Mouse (Mus musculus) ovary, postnatal 10 days (tissue): ENCODE measurements around the gene Zbtb49.

Source experiments
- DNase-seq: peaks from one replicate; pipeline ENCODE4 v3.0.0; 2022; ENCODE audit warnings: low spot score

Gene Zbtb49

DNA sequence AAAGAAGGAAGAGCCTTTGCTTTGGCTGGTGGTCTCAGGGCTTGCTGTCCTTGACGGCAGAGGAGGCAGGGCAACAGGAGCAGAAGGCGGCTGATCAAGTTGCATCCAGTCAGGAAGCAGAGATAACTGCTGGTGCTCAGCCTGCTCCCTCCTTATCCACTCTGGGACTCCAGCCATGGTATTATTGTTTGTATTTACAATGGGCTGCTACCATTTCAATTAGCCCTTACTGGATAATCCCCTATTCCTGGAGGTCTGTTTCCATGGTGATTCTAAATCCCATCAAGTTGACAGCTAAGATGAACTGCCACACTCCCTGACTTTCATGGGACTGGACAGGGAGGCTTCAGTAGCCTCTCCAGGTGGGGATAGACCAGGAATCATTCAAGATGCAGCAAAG, 25.3 kb downstream of the Zbtb49 start:
- DNase-seq: no peak

DNA sequence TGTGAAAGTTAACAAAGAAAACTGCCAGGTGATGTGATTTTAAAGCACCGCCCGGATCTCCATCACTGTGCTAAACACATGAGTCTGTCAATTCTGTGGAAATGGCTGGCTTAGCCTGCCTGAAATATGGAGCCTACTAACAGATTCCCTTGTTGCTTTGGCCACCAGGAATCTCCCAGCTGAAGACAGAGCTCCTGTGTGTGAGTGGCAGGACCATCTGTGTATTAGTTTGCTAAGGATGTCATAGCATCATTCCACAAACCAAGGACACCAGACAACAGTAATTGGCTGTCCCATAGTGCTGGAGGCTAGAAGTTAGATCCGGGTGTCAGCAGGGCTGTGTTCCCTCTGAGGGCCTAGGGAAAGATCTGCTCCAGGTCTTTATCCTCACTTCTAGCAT, 29.4 kb downstream of the Zbtb49 start:
- no peak for DNase-seq

DNA sequence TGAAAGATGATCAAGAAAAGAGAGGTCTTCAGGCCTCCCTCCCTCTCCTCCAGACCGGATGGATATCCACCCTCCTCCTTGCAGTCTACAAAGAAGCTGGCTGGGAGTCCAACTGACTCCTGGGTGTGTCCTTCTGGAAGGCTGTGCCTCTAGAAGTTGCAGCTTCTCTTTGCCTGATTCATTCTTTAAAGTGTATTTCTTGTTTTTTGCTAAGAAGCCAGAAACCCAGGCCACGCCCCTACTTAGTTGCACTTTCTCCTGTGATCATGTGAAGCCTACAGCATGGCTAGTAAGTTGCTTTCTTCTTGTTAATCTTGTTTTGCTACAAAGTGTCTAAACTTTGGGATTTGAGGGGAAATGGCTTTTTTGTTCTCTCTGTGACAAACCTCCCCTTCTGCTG, 33.3 kb downstream of the Zbtb49 start:
- no peak for DNase-seq

DNA sequence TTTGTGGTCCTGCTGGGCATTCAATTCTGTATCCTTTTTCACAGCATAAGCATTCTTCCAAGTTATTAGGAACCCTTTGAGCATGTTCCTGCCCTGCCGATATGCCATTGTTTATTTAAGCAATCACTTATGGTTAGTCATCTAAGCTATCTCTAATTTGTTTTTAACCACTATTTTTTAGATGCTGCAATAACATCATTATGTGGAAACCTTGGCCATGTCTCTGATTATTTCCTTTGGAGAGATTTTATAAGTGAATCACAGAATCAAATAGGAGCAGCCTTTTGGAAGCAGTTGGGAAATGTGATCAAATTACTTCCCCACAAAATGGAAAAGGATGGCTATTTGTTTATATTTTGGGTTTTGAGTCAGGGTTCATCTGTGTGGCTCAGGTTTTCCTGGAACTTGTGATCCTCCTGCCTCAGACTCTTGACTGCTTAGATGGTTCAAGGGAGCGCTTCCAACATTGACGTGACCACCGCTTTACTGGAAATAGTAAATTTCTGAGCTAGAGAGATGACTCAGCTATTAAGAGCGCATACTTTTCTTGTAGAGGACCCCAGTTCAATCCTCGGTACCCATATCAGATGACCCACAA, 35.5 kb downstream of the Zbtb49 start:
- no peak for DNase-seq

DNA sequence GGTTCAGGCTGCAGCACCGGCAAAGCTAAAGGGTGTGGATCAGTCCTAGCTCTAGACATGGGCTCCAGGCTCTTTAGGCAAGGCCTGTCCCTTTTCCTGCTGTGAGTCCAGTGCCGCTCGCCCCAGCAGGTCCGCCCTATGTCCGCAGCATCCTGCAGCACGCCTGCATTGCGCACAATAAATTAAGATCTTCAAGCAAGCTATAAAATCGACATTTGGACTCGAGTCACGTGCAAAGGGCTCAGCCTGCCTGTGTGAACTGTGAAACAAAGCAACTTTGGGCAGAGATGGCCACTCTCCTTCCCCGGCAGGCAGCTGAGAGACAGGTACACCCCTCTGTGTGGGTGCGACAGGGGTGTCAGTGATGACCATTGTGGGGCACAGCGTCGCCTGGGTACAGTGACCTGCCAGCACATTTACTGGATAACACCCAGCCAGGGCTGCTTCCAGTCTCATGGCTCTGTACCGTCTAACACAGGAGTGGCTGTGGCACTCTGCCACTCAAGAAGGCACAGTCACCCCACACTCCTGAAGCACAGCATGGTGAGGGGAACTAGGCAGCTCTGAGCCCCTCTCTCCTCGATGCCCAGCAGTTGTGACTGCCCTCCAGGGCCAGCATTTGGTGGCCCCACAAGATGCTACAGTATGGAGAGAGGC, 45.9 kb downstream of the Zbtb49 start:
- no peak for DNase-seq

DNA sequence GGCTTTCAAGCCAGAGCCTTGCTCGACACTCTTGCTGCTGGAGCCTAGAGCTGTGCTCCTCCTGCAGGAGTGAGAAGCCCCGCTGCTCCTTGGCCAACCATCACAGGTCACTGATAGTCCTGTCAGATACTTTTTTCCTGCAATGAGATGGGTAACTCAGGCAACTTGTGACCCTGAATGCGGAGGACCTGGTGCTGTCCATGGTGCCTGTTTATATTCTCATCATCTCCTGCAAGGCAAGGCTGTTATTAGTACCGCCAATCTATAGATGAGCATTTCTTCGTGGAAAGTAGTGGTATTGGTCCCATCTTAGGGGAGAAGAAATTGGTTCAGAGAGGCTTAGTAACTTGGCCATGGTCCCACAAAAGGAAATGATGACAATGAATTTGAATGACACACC, 46.5 kb downstream of the Zbtb49 start:
- DNase-seq: no peak

DNA sequence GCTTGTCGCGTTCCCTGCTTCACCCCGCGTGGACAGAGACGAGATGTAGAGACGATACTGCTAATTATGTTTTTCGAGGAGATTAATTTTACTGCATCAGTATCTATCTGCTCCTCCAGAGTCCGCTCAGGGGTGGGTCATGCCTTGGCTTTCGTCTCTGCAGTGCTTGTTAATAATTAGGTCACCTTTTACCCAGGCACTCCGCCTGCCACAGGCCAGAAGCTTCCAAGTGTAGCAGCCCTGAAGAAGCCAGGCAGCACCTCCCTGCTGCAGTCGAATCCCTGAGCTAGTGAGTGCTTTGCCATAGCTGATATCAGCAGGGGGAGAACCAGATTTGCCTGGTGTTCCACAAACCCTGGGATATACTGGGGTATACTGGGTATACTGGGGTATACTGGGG, 51.8 kb downstream of the Zbtb49 start:
- no peak for DNase-seq

DNA sequence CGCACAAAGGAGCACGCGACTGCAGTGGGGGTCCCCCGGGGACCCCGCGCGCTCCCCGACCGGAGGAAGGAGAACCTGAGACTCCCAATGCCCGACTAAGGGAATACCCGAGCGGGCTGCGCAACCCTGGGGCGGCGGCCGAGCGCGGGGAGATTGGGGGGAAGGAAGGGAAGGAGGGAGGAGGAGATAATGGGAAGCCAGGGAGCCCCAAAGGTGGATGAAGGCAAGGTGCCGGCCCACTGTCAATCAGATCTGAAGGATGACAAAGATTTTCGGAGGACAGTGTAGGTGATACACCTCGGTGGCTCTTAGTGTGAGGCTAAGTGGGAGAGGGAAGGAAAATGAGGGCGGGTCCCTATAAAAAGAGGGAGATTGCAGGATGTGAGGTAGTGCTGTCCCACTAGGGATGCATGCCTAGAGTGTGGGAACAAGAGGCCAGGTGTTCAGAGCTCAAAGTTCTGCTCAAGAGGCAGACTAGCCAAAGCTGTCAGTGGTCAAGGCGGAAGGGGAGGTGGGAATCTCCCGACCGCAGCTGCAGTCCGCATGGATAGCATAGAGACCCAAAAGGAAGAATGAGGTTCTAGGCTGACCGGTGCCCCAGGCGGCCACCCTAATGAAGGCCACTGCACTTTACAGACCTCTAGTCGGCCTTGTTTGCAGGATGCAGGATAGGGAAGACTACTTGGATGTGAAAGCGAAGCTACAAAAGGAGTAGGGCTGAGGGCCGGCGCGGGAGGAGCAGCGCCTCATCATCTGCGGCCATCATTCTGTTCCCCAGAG, 60.4 kb downstream of the Zbtb49 start, which contains the start of gene Nsg1:
Nsg1 (minus strand) TSS at position 274 of the 780 bp plus-strand sequence.
- peak; percentile 13 for DNase-seq

DNA sequence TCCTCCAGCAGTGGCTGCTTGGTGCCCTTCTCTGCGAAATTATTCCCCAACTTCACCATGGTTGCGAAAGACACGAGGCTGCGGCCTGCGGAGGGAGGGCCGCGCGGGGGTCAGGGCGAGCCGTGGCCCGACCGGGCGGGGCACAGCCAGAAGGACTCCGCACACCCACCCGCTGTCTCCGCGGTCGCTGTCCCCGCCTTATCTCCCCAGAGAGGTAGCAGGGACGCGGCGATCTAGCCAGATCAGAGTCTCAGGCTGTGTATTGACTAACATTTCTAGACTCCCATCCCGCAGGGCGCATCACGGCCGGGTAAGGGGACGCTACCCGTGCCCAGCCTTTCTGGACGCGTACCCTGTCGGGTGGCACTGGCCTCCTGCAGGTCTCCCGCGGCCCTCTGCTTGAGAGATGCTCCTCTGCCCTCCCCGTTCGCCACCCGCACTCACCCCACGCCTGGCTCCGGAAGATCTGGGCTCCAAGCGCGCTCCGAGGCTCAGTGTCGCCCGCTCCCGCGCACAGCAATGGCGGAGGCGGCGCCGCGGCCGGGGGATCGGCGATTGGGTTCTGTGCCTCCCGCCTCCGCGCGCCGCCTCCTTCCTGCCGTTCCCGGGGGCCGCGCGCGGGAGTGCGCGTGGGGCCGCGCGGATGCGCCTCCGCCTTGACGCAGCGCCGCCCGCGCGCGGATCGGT, 61.2 kb downstream of the Zbtb49 start:
- DNase-seq: peak; percentile 22

DNA sequence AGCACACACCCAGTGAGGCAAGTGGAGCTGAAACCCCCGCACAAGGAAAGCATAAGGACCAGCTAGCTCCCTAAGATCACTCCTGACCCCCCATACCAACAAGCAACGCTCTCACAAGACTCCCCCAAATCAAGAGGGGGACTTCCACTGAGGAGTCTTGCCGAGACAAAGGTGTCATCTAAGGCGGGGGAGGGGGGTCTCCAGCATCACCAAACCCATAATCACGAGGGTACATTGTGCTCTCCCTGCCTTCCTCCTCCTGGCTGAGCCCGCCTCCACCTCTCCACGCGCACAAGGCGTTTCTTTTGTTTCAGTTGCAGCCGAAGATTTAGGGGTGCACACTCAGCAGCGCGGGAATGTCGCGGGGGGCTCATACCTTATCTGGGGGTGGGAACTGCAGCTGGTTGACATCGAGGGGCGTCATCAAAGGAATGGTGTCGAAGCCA, 61.7 kb downstream of the Zbtb49 start:
- DNase-seq: no peak

DNA sequence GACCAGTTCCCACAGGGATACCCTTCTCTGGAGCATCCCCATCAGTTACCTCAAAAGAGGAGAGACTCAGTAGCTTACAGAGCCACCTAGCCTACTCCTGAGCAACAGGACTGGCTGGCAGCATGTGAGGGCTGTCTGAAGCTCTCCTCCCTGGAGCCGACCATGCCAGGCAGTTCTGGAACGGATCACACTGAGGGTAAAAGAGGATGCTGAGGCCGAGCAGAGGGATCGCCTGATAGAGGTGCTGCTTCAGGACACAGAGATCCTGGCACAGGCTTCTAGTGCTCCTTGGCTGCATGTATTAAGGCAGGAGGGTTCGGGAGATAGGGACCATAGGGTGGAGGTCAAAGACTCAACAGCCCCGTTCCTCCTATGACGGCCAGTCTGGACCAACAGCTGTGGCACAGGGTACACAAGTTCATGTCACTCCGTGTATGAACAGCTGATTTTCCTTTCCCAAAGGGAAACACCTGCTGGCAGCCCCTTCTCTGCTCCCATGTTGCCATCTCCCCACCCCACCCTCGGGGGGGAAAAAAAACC, 62.7 kb downstream of the Zbtb49 start:
- DNase-seq: no peak

DNA sequence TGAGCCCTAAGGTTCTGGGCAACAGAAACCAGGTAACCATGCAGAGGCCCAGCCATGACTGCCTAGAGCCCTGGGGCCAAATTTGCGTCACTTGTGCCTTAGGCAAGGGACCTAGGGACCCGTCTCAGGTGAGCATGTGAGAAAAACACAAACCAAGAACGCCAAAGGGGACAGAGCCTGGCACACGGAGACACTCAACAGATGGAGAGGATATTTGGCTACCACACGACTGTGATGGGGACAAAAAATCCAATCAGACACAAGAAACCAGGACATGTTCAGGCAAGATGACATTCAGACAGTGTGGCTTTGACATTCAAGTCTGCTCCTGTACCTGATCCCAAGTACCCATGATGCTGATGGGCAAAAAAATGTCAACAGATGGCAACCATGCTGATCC, 66.6 kb downstream of the Zbtb49 start:
- DNase-seq: no peak

DNA sequence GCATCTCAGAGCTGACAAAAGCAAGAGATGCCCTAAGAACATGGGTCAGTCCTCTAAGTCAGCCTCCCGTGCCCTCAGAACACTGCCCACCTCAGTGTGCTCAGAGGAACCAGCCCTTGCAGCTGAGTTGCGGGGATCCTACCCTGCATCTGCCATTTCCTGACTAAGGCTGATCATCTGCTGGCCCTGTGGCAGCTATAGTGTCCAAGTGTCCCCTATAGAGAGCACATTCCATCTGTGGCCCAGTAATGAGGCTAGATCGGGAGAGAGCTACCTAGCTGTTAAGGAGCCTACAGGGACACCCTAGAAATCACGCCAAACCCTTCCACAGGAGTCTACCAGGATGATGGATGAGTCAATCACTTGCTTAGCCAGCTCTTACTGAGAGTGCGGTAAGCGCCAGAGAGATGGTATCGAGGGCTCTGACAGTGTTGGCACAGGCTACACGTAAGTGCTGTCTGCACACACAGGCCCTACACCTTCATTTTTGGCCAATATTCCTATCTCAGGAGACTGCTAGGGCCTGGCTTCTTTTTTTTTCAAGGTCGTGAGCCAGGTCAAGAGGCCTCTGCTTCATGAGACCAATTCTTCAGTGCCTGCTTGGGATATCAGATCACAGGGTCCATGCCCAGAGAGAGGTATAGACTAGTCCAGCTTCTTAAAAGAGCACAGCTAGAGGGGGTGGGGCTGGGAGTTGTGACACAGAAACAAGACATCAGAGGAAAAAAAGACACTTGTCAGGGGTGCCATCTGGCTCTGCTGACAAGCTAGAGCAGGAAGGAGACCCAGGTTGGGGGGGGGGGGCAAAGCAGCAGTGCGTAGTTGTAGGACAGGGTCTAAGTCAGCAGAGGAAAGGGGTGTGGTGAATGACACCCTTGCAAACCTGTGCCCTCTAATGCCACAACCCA, 67.8 kb downstream of the Zbtb49 start:
- DNase-seq: no peak

DNA sequence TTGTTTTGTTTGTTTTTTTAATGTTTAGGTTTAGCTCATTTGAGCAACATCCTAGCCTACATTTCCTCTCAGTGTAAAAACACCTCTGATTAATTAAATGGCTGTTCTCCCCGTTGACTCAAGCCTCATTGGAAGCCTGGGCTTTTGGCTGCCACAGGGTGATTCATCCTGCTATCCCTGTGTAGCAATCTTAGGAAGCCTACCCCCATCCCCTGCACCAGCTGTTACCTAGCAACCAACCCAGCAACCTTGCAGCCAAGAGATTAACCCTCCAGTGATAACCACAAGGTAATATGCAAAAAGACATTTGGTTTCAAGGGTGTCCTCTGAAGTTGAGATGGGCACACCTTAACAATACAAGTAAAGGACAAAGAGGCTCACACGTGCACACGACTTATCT, 69.0 kb downstream of the Zbtb49 start:
- DNase-seq: no peak

DNA sequence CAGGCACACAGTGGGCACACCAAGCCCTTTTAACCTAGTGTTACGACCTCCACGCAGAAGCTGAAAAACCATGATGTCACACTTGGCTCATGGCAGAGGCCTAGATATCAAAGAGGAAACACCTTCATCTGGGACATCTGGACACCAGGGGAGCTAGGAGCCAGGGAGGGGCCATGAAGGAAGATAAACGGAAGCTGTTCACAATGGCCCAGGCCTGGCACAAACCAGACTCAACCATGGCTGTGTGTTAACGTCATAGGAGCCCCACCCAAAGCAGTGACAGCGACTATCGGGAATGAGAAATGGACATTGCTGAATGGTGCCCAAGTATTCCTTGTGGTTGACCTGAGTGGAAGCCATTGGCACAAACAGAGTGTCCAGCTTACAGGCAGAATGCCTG, 73.7 kb downstream of the Zbtb49 start:
- no peak for DNase-seq

DNA sequence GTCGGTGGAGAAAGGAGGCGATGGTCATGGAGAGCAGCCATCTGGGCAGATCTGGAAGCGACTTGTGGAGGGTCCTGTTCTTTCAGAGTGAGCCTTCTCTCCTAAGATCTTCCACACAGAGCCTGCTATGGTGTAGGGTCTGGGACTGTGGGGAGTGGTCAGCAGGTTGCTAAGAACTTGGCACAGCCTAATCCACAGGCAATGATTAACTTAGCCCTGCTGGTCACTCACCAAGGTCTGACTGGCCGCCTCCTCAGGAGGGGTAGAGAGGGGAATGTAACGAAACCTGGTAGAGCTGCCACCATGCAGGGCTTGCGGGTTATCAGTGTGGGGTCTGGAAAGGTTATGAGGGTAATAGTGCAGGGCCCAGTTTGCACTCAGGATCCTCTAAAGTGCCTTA, 79.4 kb downstream of the Zbtb49 start:
- DNase-seq: no peak
